Mouse (Mus musculus): ENCODE data around the gene Mta3. TPM values are rescaled to one million over a fixed set of nuclear protein-coding genes. Genes with fewer than 3 reads are reported as not detected.

Mta3 gene
- polyA plus RNA-seq, 1 experiment from 2014 or later: 34.3 TPM

DNA sequence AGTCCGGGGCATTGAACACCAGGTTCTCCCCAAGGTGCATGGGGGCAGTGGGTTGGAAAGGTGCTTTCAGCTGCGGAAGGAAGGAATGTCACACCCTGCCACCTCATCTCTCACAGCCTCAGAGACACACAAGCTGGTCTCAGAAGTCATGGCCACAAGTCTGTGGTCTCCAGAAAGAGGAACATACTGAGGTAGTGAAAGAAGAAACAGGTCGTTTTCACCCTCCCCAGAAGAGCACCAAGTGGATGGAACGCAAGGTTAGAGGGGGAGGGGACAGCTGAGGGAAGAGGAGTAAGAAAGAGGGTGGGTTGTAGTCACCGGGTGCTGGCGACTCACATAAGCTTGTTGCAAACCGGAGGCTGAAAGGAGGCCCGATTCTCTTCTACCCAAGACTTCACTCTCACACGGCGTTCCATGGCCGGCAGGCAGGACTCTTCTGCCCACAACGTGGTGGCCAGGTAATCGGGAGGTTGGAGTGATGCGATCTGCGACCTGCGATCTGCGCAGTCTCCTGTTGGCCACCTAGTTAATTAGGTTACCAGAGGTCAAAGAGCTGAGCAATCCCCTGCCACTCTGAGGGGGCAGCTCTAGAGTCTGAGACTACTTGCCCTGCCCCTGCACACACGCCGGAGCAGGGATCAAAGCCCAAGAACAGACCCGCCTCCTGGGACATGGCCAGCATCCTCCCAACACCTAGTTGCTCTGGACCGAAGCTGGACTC lies 140.5 kb downstream of the Mta3 start:
- no peaks in the 10 kb centered on the region for H3K27me3 ChIP-seq (ENCODE audit: control insufficient read depth, insufficient read depth, low read length)
- no peak overlapping the region for H3K9ac ChIP-seq
- no peak overlapping the region for H3K4me2 ChIP-seq (replicated peaks)
- no peak overlapping the region for H3K27ac ChIP-seq
- ATAC-seq (ENCODE audit: low FRiP score) (no peak), DNase-seq (ENCODE audit: low spot score) (no peak)
- H3K9me3 ChIP-seq (ENCODE audit: control insufficient read depth, low read length): no peaks in the 10 kb centered on the region
- 86% methylated on average over 21 of the region's 21 CpGs for WGBS
- H3K4me3 ChIP-seq (replicated peaks; ENCODE audit: low read length): no peak overlapping the region
- H3K36me3 ChIP-seq (replicated peaks; ENCODE audit: control insufficient read depth, insufficient read depth): no peaks in the 10 kb centered on the region
- peaks cover 7% of the 10 kb centered on the region for H3K4me1 ChIP-seq (replicated peaks; ENCODE audit: control insufficient read depth, insufficient read depth, low read length)

DNA sequence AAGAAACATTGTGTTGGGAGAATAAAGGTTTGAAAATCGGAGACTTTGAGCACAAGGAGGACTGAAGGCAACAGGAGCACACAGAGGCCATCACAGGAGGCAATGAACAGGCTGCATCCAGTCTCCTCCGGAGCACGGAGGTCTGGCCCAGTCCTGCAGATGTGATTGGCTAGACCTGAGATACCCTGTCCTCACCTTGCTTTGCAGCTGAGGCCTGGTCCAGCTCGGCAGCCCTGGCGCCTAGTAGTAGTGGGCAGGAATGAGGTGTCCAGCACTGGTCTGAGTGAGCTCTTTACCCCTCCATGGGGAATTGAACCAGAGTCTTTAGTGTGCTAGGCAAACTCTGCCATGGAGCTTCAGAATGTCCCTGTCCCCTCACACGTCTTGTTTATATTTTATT lies 141.1 kb downstream of the Mta3 start:
- Histone ChIP-seq H3K9me3 (ENCODE audit: control insufficient read depth, low read length) (no peaks in the 10 kb centered on the region), H3K4me1 (replicated peaks; ENCODE audit: control insufficient read depth, insufficient read depth, low read length) (peaks cover 7% of the 10 kb centered on the region), H3K27ac (no peak overlapping the region), H3K27me3 (ENCODE audit: control insufficient read depth, insufficient read depth, low read length) (no peaks in the 10 kb centered on the region), H3K36me3 (replicated peaks; ENCODE audit: control insufficient read depth, insufficient read depth) (no peaks in the 10 kb centered on the region), H3K9ac (no peak overlapping the region), H3K4me3 (replicated peaks; ENCODE audit: low read length) (no peak overlapping the region), H3K4me2 (replicated peaks) (no peak overlapping the region)
- WGBS: 89% methylated on average over 6 of the region's 6 CpGs
- DNase-seq (ENCODE audit: low spot score) (no peak), ATAC-seq (ENCODE audit: low FRiP score) (no peak)

DNA sequence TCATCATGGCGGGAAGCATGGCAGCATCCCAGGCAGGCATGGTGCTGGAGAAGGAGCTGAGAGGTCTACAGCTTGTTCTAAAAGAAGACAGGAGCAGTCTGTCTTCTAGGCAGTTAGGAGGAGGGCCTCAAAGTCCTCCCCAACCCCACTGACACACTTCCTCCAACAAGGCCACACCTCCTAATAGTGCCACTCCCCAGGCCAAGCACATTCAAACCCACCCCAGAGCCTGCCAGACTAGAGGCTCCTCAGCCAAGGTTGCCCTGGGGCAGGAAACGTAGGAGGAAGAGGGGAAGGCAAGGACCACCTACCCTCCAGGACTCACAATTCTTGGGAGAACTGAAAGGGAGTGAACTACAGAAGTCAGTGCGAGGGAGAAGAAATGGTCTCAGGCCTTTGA lies 141.9 kb downstream of the Mta3 start, which contains the start of gene Haao:
Haao (minus strand) TSS at position 149 of the 400 bp plus-strand sequence.
- ATAC-seq (ENCODE audit: low FRiP score): no peak
- H3K27ac ChIP-seq: 0 out of 2 replicates have a peak within 1 kb of the TSS, but pooled peaks have one; percentile 35

DNA sequence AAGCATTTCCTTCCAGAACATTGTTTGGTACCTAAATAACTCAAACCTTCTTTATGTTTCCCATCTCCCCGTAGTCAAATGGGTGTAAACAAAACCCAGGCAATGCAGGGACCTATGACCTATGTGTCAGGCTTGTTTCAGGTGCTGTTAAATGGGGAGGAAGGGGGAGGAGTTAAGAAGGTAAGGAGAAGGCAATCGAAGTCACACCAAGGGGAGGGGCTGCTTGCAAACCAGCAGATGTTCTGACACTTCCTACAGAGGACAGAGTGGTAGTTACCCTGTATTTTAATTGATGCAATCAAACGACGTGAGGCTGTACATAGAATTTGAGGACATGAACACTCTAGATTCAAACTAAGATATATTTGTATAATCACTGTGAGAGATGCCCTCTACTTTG lies 142.5 kb downstream of the Mta3 start:
- DNase-seq (ENCODE audit: low spot score) (no peak), ATAC-seq (ENCODE audit: low FRiP score) (no peak)
- 76% methylated on average over 4 of the region's 4 CpGs for WGBS
- no peak overlapping the region for H3K9ac ChIP-seq
- no peaks in the 10 kb centered on the region for H3K9me3 ChIP-seq (ENCODE audit: control insufficient read depth, low read length)
- H3K36me3 ChIP-seq (replicated peaks; ENCODE audit: control insufficient read depth, insufficient read depth): no peaks in the 10 kb centered on the region
- H3K4me1 ChIP-seq (replicated peaks; ENCODE audit: control insufficient read depth, insufficient read depth, low read length): peaks cover 7% of the 10 kb centered on the region
- H3K27me3 ChIP-seq (ENCODE audit: control insufficient read depth, insufficient read depth, low read length): no peaks in the 10 kb centered on the region
- no peak overlapping the region for H3K27ac ChIP-seq
- no peak overlapping the region for H3K4me2 ChIP-seq (replicated peaks)
- no peak overlapping the region for H3K4me3 ChIP-seq (replicated peaks; ENCODE audit: low read length)

More for the DNA sequence above, 141.9 kb downstream of the Mta3 start, which contains the start of gene Haao:
- Histone ChIP-seq H3K9me3 (ENCODE audit: control insufficient read depth, low read length) (no peaks in the 10 kb centered on the region), H3K36me3 (replicated peaks; ENCODE audit: control insufficient read depth, insufficient read depth) (no peaks in the 10 kb centered on the region), H3K9ac (no peak within 1 kb of the TSS), H3K4me2 (replicated peaks) (no peak within 1 kb of the TSS), H3K4me1 (replicated peaks; ENCODE audit: control insufficient read depth, insufficient read depth, low read length) (peaks cover 7% of the 10 kb centered on the region), H3K4me3 (replicated peaks; ENCODE audit: low read length) (no peak within 1 kb of the TSS), H3K27me3 (ENCODE audit: control insufficient read depth, insufficient read depth, low read length) (no peaks in the 10 kb centered on the region)
- 82% methylated on average over 3 of the region's 3 CpGs for WGBS
- no peak for DNase-seq (ENCODE audit: low spot score)

DNA sequence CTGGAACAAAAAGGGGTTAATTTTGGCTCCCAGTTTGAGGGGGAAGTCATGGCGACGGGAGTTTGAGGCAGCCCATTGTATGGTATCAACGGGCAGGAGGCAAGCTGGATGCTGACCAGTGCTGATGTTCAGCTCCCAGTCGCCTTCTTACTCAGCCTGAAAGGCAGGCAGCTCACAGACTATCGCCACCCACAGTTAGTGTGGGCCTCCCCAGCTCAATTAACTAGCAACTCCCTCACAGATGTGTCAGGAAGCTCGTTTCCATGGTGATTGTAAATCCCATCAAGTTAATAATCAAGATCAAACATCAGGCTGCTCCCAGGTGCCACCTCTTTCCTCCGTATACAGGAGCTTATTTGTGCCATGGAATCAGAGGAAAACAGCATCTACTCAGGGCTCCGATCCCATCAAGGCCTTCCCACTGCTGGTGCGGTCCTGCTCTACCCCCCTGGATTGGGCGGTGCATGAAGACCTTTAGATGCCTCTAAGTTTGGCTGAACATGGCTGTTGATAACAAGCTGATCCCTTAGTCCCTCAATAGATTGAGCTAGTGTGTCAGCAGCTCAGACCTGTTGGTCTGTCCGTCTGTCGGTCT lies 143.2 kb downstream of the Mta3 start:
- no peak overlapping the region for H3K4me2 ChIP-seq (replicated peaks)
- peaks cover 7% of the 10 kb centered on the region for H3K4me1 ChIP-seq (replicated peaks; ENCODE audit: control insufficient read depth, insufficient read depth, low read length)
- H3K27me3 ChIP-seq (ENCODE audit: control insufficient read depth, insufficient read depth, low read length): no peaks in the 10 kb centered on the region
- 51% methylated on average over 12 of the region's 12 CpGs for WGBS
- H3K9me3 ChIP-seq (ENCODE audit: control insufficient read depth, low read length): no peaks in the 10 kb centered on the region
- no peak overlapping the region for H3K9ac ChIP-seq
- H3K4me3 ChIP-seq (replicated peaks; ENCODE audit: low read length): no peak overlapping the region
- peak; percentile 37 for DNase-seq (ENCODE audit: low spot score)
- peak; percentile 49; the same call in 1 of the 2 replicates for ATAC-seq (ENCODE audit: low FRiP score)
- H3K27ac ChIP-seq: peak overlapping the region; percentile 35; the same call in 1 of the 2 replicates
- no peaks in the 10 kb centered on the region for H3K36me3 ChIP-seq (replicated peaks; ENCODE audit: control insufficient read depth, insufficient read depth)

DNA sequence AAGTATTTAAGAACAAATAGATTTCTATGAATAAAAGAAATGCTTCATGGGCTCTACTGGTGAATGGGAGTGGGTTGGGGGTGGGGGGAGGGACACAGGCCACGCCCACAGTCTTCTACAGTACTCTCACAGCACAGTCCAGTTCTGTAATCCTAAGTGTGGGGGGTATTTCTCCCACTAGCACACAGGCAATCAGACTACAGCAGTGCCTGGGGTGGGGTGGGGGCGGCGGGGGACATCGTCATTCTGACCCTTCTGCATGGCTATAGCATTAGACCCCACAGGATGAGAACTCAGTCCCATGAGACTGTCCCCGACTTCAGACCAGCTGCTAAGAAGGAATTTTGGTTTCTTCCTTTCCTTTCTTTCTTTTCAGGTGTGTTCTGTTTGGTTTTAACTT lies 143.8 kb downstream of the Mta3 start:
- no peak overlapping the region for H3K4me3 ChIP-seq (replicated peaks; ENCODE audit: low read length)
- no peak overlapping the region for H3K4me2 ChIP-seq (replicated peaks)
- H3K27me3 ChIP-seq (ENCODE audit: control insufficient read depth, insufficient read depth, low read length): no peaks in the 10 kb centered on the region
- DNase-seq (ENCODE audit: low spot score) (no peak), ATAC-seq (ENCODE audit: low FRiP score) (no peak)
- peaks cover 7% of the 10 kb centered on the region for H3K4me1 ChIP-seq (replicated peaks; ENCODE audit: control insufficient read depth, insufficient read depth, low read length)
- no peaks in the 10 kb centered on the region for H3K36me3 ChIP-seq (replicated peaks; ENCODE audit: control insufficient read depth, insufficient read depth)
- WGBS: 81% methylated on average over 5 of the region's 5 CpGs
- H3K27ac ChIP-seq: peak overlapping the region; percentile 35; the same call in 1 of the 2 replicates
- H3K9me3 ChIP-seq (ENCODE audit: control insufficient read depth, low read length): no peaks in the 10 kb centered on the region
- no peak overlapping the region for H3K9ac ChIP-seq

DNA sequence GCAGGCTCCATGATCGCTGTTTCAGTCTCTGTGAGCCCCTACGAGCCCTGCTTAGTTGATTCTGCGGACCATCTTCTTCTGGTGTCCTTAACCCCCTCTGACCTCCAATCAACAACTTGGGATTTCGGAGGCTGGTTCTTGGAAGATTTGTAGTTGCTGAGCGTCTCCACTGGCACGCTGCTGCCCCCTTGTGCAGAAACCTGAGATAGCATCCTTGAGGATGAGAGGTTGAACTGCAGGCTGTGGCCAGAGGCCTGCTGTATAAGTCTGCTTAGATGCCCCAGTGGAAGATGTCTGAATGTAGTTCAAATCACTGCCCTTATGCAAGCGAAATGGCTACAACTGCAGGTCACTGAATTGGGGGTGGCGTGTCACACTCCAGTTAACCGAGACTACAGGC lies 144.5 kb downstream of the Mta3 start:
- Histone ChIP-seq H3K4me1 (replicated peaks; ENCODE audit: control insufficient read depth, insufficient read depth, low read length) (peaks cover 7% of the 10 kb centered on the region), H3K4me3 (replicated peaks; ENCODE audit: low read length) (no peak overlapping the region), H3K27ac (no peak overlapping the region), H3K4me2 (replicated peaks) (no peak overlapping the region), H3K36me3 (replicated peaks; ENCODE audit: control insufficient read depth, insufficient read depth) (no peaks in the 10 kb centered on the region), H3K9me3 (ENCODE audit: control insufficient read depth, low read length) (no peaks in the 10 kb centered on the region), H3K27me3 (ENCODE audit: control insufficient read depth, insufficient read depth, low read length) (no peaks in the 10 kb centered on the region), H3K9ac (no peak overlapping the region)
- peak; percentile 64; the same call in 1 of the 2 replicates for ATAC-seq (ENCODE audit: low FRiP score)
- 19% methylated on average over 9 of the region's 9 CpGs for WGBS
- DNase-seq (ENCODE audit: low spot score): peak; percentile 95

DNA sequence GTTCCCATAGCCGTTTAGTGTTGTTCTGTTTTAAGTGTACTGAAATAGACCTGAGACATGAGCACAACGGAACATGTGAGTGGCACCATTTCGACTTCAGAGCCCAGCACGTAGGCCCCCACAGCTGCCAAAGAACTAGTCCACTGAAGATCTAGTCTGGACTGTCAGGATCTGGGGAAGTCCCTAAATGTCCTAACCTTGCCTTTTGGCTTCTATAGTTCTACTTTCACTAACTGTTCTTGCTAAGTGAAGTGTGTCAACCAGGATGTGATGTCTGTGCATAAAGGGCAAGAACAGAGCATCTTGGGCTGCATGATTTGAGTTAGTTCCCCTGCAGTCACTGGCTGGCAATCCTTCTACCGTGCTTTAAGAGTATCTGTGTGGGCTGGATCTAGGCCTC lies 144.9 kb downstream of the Mta3 start:
- Histone ChIP-seq H3K36me3 (replicated peaks; ENCODE audit: control insufficient read depth, insufficient read depth) (no peaks in the 10 kb centered on the region), H3K9me3 (ENCODE audit: control insufficient read depth, low read length) (no peaks in the 10 kb centered on the region), H3K4me2 (replicated peaks) (no peak overlapping the region), H3K4me1 (replicated peaks; ENCODE audit: control insufficient read depth, insufficient read depth, low read length) (peaks cover 7% of the 10 kb centered on the region), H3K9ac (no peak overlapping the region), H3K4me3 (replicated peaks; ENCODE audit: low read length) (no peak overlapping the region), H3K27ac (no peak overlapping the region), H3K27me3 (ENCODE audit: control insufficient read depth, insufficient read depth, low read length) (no peaks in the 10 kb centered on the region)
- ATAC-seq (ENCODE audit: low FRiP score) (no peak), DNase-seq (ENCODE audit: low spot score) (no peak)
- WGBS: 86% methylated on average over 5 of the region's 5 CpGs

DNA sequence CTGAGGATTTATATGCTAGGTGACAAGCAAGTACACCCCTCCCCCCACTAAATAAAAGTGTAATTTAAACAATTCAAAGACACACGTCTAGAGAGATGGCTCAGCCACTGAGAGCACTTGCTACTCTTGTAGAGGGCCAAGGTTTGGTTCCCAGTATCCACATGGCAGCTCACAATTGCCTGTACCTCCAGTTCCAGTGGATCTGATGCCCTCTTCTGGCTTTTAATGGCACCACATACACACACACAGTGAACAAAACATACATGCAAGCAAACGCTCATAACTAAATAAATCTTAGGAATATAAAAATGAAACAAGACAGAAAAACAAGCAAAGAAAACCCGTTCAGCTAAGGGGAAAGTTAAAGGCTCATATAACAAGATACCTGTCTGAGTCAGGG lies 147.9 kb downstream of the Mta3 start:
- DNase-seq (ENCODE audit: low spot score) (no peak), ATAC-seq (ENCODE audit: low FRiP score) (no peak)
- no peak overlapping the region for H3K4me3 ChIP-seq (replicated peaks; ENCODE audit: low read length)
- H3K9ac ChIP-seq: no peak overlapping the region
- no peaks in the 10 kb centered on the region for H3K36me3 ChIP-seq (replicated peaks; ENCODE audit: control insufficient read depth, insufficient read depth)
- WGBS: 47% methylated on average over 3 of the region's 3 CpGs
- no peaks in the 10 kb centered on the region for H3K27me3 ChIP-seq (ENCODE audit: control insufficient read depth, insufficient read depth, low read length)
- peaks cover 6% of the 10 kb centered on the region for H3K4me1 ChIP-seq (replicated peaks; ENCODE audit: control insufficient read depth, insufficient read depth, low read length)
- no peak overlapping the region for H3K4me2 ChIP-seq (replicated peaks)
- H3K9me3 ChIP-seq (ENCODE audit: control insufficient read depth, low read length): no peaks in the 10 kb centered on the region
- H3K27ac ChIP-seq: no peak overlapping the region

Measured in hindbrain, embryonic 14.5 days (tissue).